ENCODE assay signal across 1 mouse cellular context in the genomic region with DNA sequence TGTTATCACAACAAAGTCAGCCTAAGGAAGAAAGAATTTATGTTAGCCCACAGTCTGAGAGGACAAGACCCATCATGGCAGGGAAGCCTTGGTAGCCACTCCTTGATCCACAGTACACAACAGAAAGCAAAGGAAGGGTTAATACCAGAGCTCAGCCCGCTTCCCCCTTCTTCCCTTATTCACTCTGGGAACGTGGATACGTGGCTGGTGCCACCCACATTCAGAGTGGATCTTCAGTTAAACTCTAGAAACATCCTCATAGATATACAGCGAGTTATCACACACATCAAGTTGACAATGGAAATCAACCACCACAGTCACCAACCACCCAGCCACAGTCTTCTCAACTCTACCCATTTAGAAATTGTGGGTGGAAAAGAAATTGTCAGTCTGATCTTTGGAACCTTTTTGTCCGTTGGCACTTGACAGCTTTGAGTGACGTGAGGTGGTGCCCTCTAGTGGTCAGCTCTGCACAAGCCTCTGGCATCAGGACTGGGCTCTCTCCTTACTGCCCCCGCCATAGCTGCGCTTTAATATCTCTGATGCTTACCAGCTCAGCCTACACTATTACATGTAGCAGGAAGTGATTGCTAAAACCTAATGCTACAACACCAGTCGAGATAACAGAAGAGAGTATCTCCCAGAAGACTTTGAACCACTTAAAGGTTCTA.
TF ChIP-seq lines count a peak whose summit lies in the region.

No protein-coding gene starts in this region.

TF ChIP-seq in MEL, 35 proteins besides CTCF, POLR2A, EP300 and RAD21 (continued from another document):
- TF ChIP-seq TBP (IDR thresholded peaks at IDR 0.05; ENCODE audit: low read depth, low read length): 0 out of 2 replicates have a peak, but pooled peaks have one; percentile 36
- peak; percentile 48; the same call in 1 of the 2 replicates for TF ChIP-seq MAZ (IDR thresholded peaks at IDR 0.05; ENCODE audit: low read depth, low read length)
- no peak for TF ChIP-seq POLR2AphosphoS2 (IDR thresholded peaks at IDR 0.05; ENCODE audit: low read length)
TF ChIP-seq in MEL: peak in this region for 9.
